Mouse (Mus musculus): ENCODE measurements around the gene Usp8. TPM values are rescaled to one million over a fixed set of nuclear protein-coding genes. Genes with fewer than 3 reads are reported as not detected.

Usp8 gene
- polyA plus RNA-seq (2015; fragmentation: Nextera tagmentation; extraction: Ambion mirVana), result 19.1 and 19.2 TPM in 2 replicates

GRCm38 (mm10) chr2:126706759-126707437, at the start of gene Usp8:
Gene Usp8, plus strand, starts transcription at chr2:126707328.
- Histone ChIP-seq H3K27ac (replicated peaks) (peak within 1 kb of the TSS; percentile 91), H3K9me3 (ENCODE audit: control insufficient read depth, low read length) (no peaks in the 10 kb centered on the region), H3K9ac (ENCODE audit: low read length) (peak within 1 kb of the TSS; percentile 89), H3K4me2 (replicated peaks; ENCODE audit: low read depth) (peak within 1 kb of the TSS; percentile 69), H3K4me1 (replicated peaks; ENCODE audit: control insufficient read depth, insufficient read depth) (no peaks in the 10 kb centered on the region), H3K36me3 (ENCODE audit: control insufficient read depth, insufficient read depth, low read length) (no peaks in the 10 kb centered on the region), H3K4me3 (ENCODE audit: low read depth, low read length) (peak within 1 kb of the TSS; percentile 90), H3K27me3 (ENCODE audit: control insufficient read depth, insufficient read depth, low read length) (no peaks in the 10 kb centered on the region)
- ATAC-seq (ENCODE audit: low FRiP score, low TSS enrichment) (peak; percentile 100), DNase-seq (ENCODE audit: low spot score) (peak; percentile 98)
- WGBS, result 2% methylated on average over 47 of the region's 47 CpGs
- TF ChIP-seq CTCF (IDR thresholded peaks at IDR 0.05; ENCODE audit: low read depth) (peak; percentile 40; the same call in 1 of the 2 replicates), EP300 (optimal IDR thresholded peaks at IDR 0.05) (no peak)

DNA sequence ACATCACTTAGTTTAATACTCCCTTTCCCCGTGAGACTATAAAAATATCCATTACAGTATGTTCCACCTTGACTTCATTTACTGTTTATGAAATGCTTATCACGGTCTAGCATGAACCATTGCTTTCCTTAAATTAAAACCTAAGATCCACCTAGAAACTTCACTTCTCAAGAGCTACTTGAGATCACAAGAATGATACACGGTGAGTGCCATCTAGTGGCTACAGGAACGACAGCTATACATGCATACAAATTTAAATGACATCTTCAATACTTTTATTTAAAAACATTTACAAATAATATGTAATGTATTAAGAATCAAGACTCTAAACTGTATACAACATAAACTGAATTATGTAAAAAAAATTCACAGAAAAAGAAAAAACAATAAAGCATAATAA, 43.6 kb upstream of the Usp8 start:
- TF ChIP-seq EP300 (optimal IDR thresholded peaks at IDR 0.05), result no peak
- peak; percentile 82 for TF ChIP-seq CTCF (IDR thresholded peaks at IDR 0.05; ENCODE audit: low read depth)
- H3K9me3 ChIP-seq (ENCODE audit: control insufficient read depth, low read length), result no peaks in the 10 kb centered on the region
- no peak overlapping the region for H3K4me3 ChIP-seq (ENCODE audit: low read depth, low read length)
- ATAC-seq (ENCODE audit: low FRiP score, low TSS enrichment) (no peak), DNase-seq (ENCODE audit: low spot score) (no peak)
- WGBS, result 52% methylated on average over 4 of the region's 4 CpGs
- H3K9ac ChIP-seq (ENCODE audit: low read length), result no peak overlapping the region
- H3K27ac ChIP-seq (replicated peaks), result no peak overlapping the region
- no peaks in the 10 kb centered on the region for H3K36me3 ChIP-seq (ENCODE audit: control insufficient read depth, insufficient read depth, low read length)
- H3K4me1 ChIP-seq (replicated peaks; ENCODE audit: control insufficient read depth, insufficient read depth), result no peaks in the 10 kb centered on the region
- H3K27me3 ChIP-seq (ENCODE audit: control insufficient read depth, insufficient read depth, low read length), result no peaks in the 10 kb centered on the region
- H3K4me2 ChIP-seq (replicated peaks; ENCODE audit: low read depth), result no peak overlapping the region

- WGBS, result 55% methylated on average over 3 of the region's 3 CpGs
Observed at GRCm38 (mm10) chr2:126665984-126666383, 41.1 kb upstream of the Usp8 start.

DNA sequence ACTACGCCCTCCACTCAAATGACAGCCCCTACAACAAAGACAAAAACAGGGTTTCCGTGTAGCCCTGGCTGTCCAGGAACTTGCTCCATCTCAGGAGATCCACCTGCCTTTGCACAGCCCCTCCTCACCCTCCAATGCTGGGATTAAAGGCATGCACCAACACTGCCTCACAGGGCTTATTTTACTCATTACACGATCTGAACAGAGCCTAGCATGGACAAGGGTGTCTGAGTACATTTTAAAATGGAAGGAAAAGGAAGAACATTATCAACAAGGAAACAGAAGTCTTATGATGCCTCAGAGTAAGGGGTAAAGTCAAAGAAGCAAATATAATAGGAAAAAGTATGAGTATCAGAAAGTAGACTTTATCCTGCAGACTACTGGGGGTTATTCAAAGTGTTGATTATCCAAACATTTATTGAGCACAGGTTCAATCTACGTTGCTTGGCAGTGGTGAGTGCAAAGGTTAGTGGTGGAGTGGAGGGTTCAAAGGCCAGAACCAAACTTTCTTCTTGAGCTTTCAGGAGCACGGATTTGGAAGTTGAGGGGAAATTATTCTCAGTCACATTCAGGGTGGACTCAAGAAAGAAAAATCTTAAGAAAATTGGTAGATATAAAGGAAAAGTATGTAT, 38.4 kb upstream of the Usp8 start:
- Histone ChIP-seq H3K4me2 (replicated peaks; ENCODE audit: low read depth) (no peak overlapping the region), H3K36me3 (ENCODE audit: control insufficient read depth, insufficient read depth, low read length) (no peaks in the 10 kb centered on the region), H3K27me3 (ENCODE audit: control insufficient read depth, insufficient read depth, low read length) (no peaks in the 10 kb centered on the region), H3K9ac (ENCODE audit: low read length) (no peak overlapping the region), H3K9me3 (ENCODE audit: control insufficient read depth, low read length) (no peaks in the 10 kb centered on the region), H3K27ac (replicated peaks) (no peak overlapping the region), H3K4me3 (ENCODE audit: low read depth, low read length) (no peak overlapping the region), H3K4me1 (replicated peaks; ENCODE audit: control insufficient read depth, insufficient read depth) (no peaks in the 10 kb centered on the region; the same call in 1 of the 2 replicates)
- ATAC-seq (ENCODE audit: low FRiP score, low TSS enrichment), result no peak
- WGBS, result 83% methylated on average over 5 of the region's 5 CpGs
- no peak for DNase-seq (ENCODE audit: low spot score)
- TF ChIP-seq CTCF (IDR thresholded peaks at IDR 0.05; ENCODE audit: low read depth) (no peak), EP300 (optimal IDR thresholded peaks at IDR 0.05) (no peak)

More at GRCm38 (mm10) chr2:126665984-126666383, 41.1 kb upstream of the Usp8 start:
- TF ChIP-seq CTCF (IDR thresholded peaks at IDR 0.05; ENCODE audit: low read depth), result no peak
- TF ChIP-seq EP300 (optimal IDR thresholded peaks at IDR 0.05), result no peak
- Histone ChIP-seq H3K4me2 (replicated peaks; ENCODE audit: low read depth) (no peak overlapping the region), H3K27me3 (ENCODE audit: control insufficient read depth, insufficient read depth, low read length) (no peaks in the 10 kb centered on the region), H3K36me3 (ENCODE audit: control insufficient read depth, insufficient read depth, low read length) (no peaks in the 10 kb centered on the region), H3K4me1 (replicated peaks; ENCODE audit: control insufficient read depth, insufficient read depth) (no peaks in the 10 kb centered on the region), H3K4me3 (ENCODE audit: low read depth, low read length) (no peak overlapping the region), H3K27ac (replicated peaks) (no peak overlapping the region), H3K9me3 (ENCODE audit: control insufficient read depth, low read length) (no peaks in the 10 kb centered on the region), H3K9ac (ENCODE audit: low read length) (no peak overlapping the region)
- ATAC-seq (ENCODE audit: low FRiP score, low TSS enrichment) (no peak), DNase-seq (ENCODE audit: low spot score) (no peak)

- H3K9ac ChIP-seq (ENCODE audit: low read length), result peak overlapping the region; percentile 100
- H3K27ac ChIP-seq (replicated peaks), result peak overlapping the region; percentile 100; the same call in 1 of the 2 replicates
- no peak for TF ChIP-seq EP300 (optimal IDR thresholded peaks at IDR 0.05)
- TF ChIP-seq CTCF (IDR thresholded peaks at IDR 0.05; ENCODE audit: low read depth), result no peak
- H3K36me3 ChIP-seq (ENCODE audit: control insufficient read depth, insufficient read depth, low read length), result no peaks in the 10 kb centered on the region
- ATAC-seq (ENCODE audit: low FRiP score, low TSS enrichment) (no peak), DNase-seq (ENCODE audit: low spot score) (no peak)
- H3K27me3 ChIP-seq (ENCODE audit: control insufficient read depth, insufficient read depth, low read length), result no peaks in the 10 kb centered on the region
- 49% methylated on average over 13 of the region's 13 CpGs for WGBS
- H3K4me1 ChIP-seq (replicated peaks; ENCODE audit: control insufficient read depth, insufficient read depth), result no peaks in the 10 kb centered on the region; the same call in 1 of the 2 replicates
- H3K4me2 ChIP-seq (replicated peaks; ENCODE audit: low read depth), result peak overlapping the region; percentile 71
- no peaks in the 10 kb centered on the region for H3K9me3 ChIP-seq (ENCODE audit: control insufficient read depth, low read length)
- H3K4me3 ChIP-seq (ENCODE audit: low read depth, low read length), result peak overlapping the region; percentile 98
Observed at GRCm38 (mm10) chr2:126673317-126674242, 33.5 kb upstream of the Usp8 start.

Data from stomach, postnatal 0 days (tissue).